ENCODE assay signal across 26 mouse cellular contexts in genomic region chr1:66172127-66172526, GRCm38 (mm10). TPM values are rescaled to one million over a fixed set of nuclear protein-coding genes. Genes with fewer than 3 reads are reported as not detected.
DNase-seq lines count a peak whose midpoint lies in the region; ATAC-seq and TF ChIP-seq lines count a peak whose summit lies in the region.
"Had no signal": no experiment of that assay in that cellular context is flagged by ENCODE, and none has a peak within 500 bp of the region (broad histone marks: within the 10 kb centered on the region; RNA-seq: fewer than 3 reads in every experiment).

No protein-coding gene starts in this region.

- peaks cover 7% of the 10 kb centered on the region; the same call in 1 of the 2 replicates for H3K4me1 ChIP-seq in embryonic facial prominence, embryonic 14.5 days (ENCODE audit: control insufficient read depth, insufficient read depth, low read length)
- peaks cover 18% of the 10 kb centered on the region for H3K4me1 ChIP-seq in embryonic facial prominence, embryonic 10.5 days
- no peaks in the 10 kb centered on the region for H3K4me1 ChIP-seq in forebrain, embryonic 14.5 days (ENCODE audit: control insufficient read depth, insufficient read depth, low read length)
- H3K4me1 ChIP-seq in forebrain, embryonic 11.5 days (replicated peaks; ENCODE audit: control insufficient read depth, insufficient read depth, low read length) = no peaks in the 10 kb centered on the region
- H3K4me1 ChIP-seq: embryonic facial prominence, embryonic 12.5 days; heart, embryonic 12.5 days had no signal

- peak; percentile 44 for DNase-seq in embryonic facial prominence, embryonic 14.5 days (ENCODE audit: low spot score)
- no peak for DNase-seq in embryonic facial prominence, embryonic 10.5 days (ENCODE audit: low spot score)
- peak; percentile 74 for DNase-seq in forebrain, embryonic 14.5 days (ENCODE audit: low spot score)
- no peak for DNase-seq in forebrain, embryonic 11.5 days (ENCODE audit: low spot score)
- peak; percentile 85 for DNase-seq in brain, embryonic 14.5 days (ENCODE audit: low read depth)
- DNase-seq in cerebellum, postnatal 10 days = no peak
- DNase-seq: adrenal gland, adult 2 months; adrenal gland, postnatal 14 days; cerebellum, adult 11-12 months; cerebellum, adult 8-10 months; cerebellum, postnatal 14 days; gastrocnemius, postnatal 25 days; heart, adult 18-20 months; heart, postnatal 10 days; heart, postnatal 36 days; kidney, adult 11 months had no signal

- H3K9ac ChIP-seq in embryonic facial prominence, embryonic 14.5 days (ENCODE audit: low read depth, low read length) = no peak overlapping the region
- no peak overlapping the region for H3K9ac ChIP-seq in forebrain, embryonic 14.5 days (ENCODE audit: low read length)
- H3K9ac ChIP-seq in forebrain, embryonic 11.5 days (ENCODE audit: low read length) = no peak overlapping the region
- H3K9ac ChIP-seq: embryonic facial prominence, embryonic 12.5 days; heart, embryonic 12.5 days; heart, embryonic 15.5 days; hindbrain, embryonic 13.5 days; intestine, embryonic 15.5 days had no signal

- H3K36me3 ChIP-seq in embryonic facial prominence, embryonic 14.5 days (ENCODE audit: control insufficient read depth, insufficient read depth, low read length) = no peaks in the 10 kb centered on the region
- no peaks in the 10 kb centered on the region for H3K36me3 ChIP-seq in embryonic facial prominence, embryonic 10.5 days (replicated peaks)
- no peaks in the 10 kb centered on the region for H3K36me3 ChIP-seq in forebrain, embryonic 14.5 days (ENCODE audit: control insufficient read depth, insufficient read depth, low read length)
- H3K36me3 ChIP-seq in forebrain, embryonic 11.5 days (ENCODE audit: control insufficient read depth, insufficient read depth, low read length) = no peaks in the 10 kb centered on the region
- H3K36me3 ChIP-seq: embryonic facial prominence, embryonic 12.5 days; G1E; heart, embryonic 12.5 days; heart, embryonic 15.5 days; hindbrain, embryonic 10.5 days; hindbrain, embryonic 13.5 days; intestine, embryonic 15.5 days had no signal

- no peak for TF ChIP-seq CTCF in brain, embryonic 14.5 days (IDR thresholded peaks at IDR 0.05; ENCODE audit: borderline replicate concordance, extremely low read depth, insufficient read depth, insufficient read length)

- no peak for TF ChIP-seq POLR2A in brain, embryonic 14.5 days (IDR thresholded peaks at IDR 0.05; ENCODE audit: borderline replicate concordance, extremely low read depth, insufficient read depth, insufficient read length, poor library complexity, severe bottlenecking)

- H3K4me3 ChIP-seq in embryonic facial prominence, embryonic 14.5 days (ENCODE audit: low read depth, low read length) = no peak overlapping the region
- no peak overlapping the region for H3K4me3 ChIP-seq in embryonic facial prominence, embryonic 10.5 days
- no peak overlapping the region for H3K4me3 ChIP-seq in forebrain, embryonic 14.5 days (ENCODE audit: low read depth, low read length)
- H3K4me3 ChIP-seq in forebrain, embryonic 11.5 days (ENCODE audit: low read depth, low read length) = no peak overlapping the region
- H3K4me3 ChIP-seq: embryonic facial prominence, embryonic 12.5 days; erythroblast, embryonic 14.5 days; heart, embryonic 12.5 days; heart, embryonic 15.5 days; hindbrain, embryonic 10.5 days; hindbrain, embryonic 13.5 days; intestine, embryonic 15.5 days had no signal

- H3K27ac ChIP-seq in embryonic facial prominence, embryonic 14.5 days (replicated peaks; ENCODE audit: low read depth, low read length) = no peak overlapping the region
- no peak overlapping the region for H3K27ac ChIP-seq in embryonic facial prominence, embryonic 10.5 days (replicated peaks)
- H3K27ac ChIP-seq in forebrain, embryonic 14.5 days (ENCODE audit: low read depth, low read length) = no peak overlapping the region
- no peak overlapping the region for H3K27ac ChIP-seq in forebrain, embryonic 11.5 days (ENCODE audit: low read depth, low read length)
- H3K27ac ChIP-seq: embryonic facial prominence, embryonic 12.5 days; heart, embryonic 15.5 days; hindbrain, embryonic 10.5 days; hindbrain, embryonic 13.5 days; intestine, embryonic 15.5 days had no signal

- H3K9me3 ChIP-seq in embryonic facial prominence, embryonic 14.5 days (ENCODE audit: control insufficient read depth, low read length) = no peaks in the 10 kb centered on the region
- H3K9me3 ChIP-seq in embryonic facial prominence, embryonic 10.5 days = no peaks in the 10 kb centered on the region
- H3K9me3 ChIP-seq in forebrain, embryonic 14.5 days (replicated peaks; ENCODE audit: control insufficient read depth, low read length) = no peaks in the 10 kb centered on the region
- H3K9me3 ChIP-seq in forebrain, embryonic 11.5 days (ENCODE audit: control insufficient read depth, low read length) = no peaks in the 10 kb centered on the region
- H3K9me3 ChIP-seq: embryonic facial prominence, embryonic 12.5 days; heart, embryonic 12.5 days; heart, embryonic 15.5 days; hindbrain, embryonic 10.5 days; hindbrain, embryonic 13.5 days; intestine, embryonic 15.5 days had no signal

- no peak overlapping the region for H3K4me2 ChIP-seq in embryonic facial prominence, embryonic 14.5 days (ENCODE audit: low read depth, low read length)
- H3K4me2 ChIP-seq in forebrain, embryonic 14.5 days (ENCODE audit: low read length) = no peak overlapping the region
- H3K4me2 ChIP-seq in forebrain, embryonic 11.5 days (ENCODE audit: low read depth, low read length, severe bottlenecking) = no peak overlapping the region
- H3K4me2 ChIP-seq: embryonic facial prominence, embryonic 12.5 days; heart, embryonic 12.5 days; heart, embryonic 15.5 days; hindbrain, embryonic 13.5 days; intestine, embryonic 15.5 days had no signal

- no peaks in the 10 kb centered on the region for H3K27me3 ChIP-seq in embryonic facial prominence, embryonic 14.5 days (replicated peaks; ENCODE audit: control insufficient read depth, insufficient read depth, low read length)
- H3K27me3 ChIP-seq in embryonic facial prominence, embryonic 10.5 days (replicated peaks; ENCODE audit: low read depth, poor library complexity, severe bottlenecking) = peaks cover 27% of the 10 kb centered on the region
- no peaks in the 10 kb centered on the region for H3K27me3 ChIP-seq in forebrain, embryonic 14.5 days (replicated peaks; ENCODE audit: control insufficient read depth, insufficient read depth, low read length)
- H3K27me3 ChIP-seq in forebrain, embryonic 11.5 days (ENCODE audit: control insufficient read depth, insufficient read depth, low read length) = no peaks in the 10 kb centered on the region
- H3K27me3 ChIP-seq: CH12.LX; embryonic facial prominence, embryonic 12.5 days; hindbrain, embryonic 13.5 days; intestine, embryonic 15.5 days had no signal

- WGBS in embryonic facial prominence, embryonic 14.5 days = 55% methylated on average over 3 of the region's 3 CpGs
- 73% methylated on average over 3 of the region's 3 CpGs for WGBS in embryonic facial prominence, embryonic 10.5 days
- WGBS in forebrain, embryonic 14.5 days = 19% methylated on average over 3 of the region's 3 CpGs
- 63% methylated on average over 3 of the region's 3 CpGs for WGBS in forebrain, embryonic 11.5 days

- no peak for ATAC-seq in embryonic facial prominence, embryonic 14.5 days (ENCODE audit: low read depth)
- no peak for ATAC-seq in forebrain, embryonic 14.5 days
- no peak for ATAC-seq in forebrain, embryonic 11.5 days (replicated peaks; ENCODE audit: low FRiP score)
- ATAC-seq: hindbrain, embryonic 16.5 days; intestine, embryonic 15.5 days had no signal

RNA-seq across cellular contexts. Expression of gene Map2, which starts 2.9 kb away (rescaled TPM):
- 16.6 and 19.2 TPM in 2 replicates for polyA plus RNA-seq in embryonic facial prominence, embryonic 14.5 days (2014; fragmentation: Nextera tagmentation; extraction: Ambion mirVana)
- polyA plus RNA-seq in embryonic facial prominence, embryonic 10.5 days (2016; fragmentation: Nextera tagmentation; extraction: Ambion mirVana) = 32.0 and 36.2 TPM in 2 replicates
- polyA plus RNA-seq in forebrain, embryonic 14.5 days (2014; fragmentation: Nextera tagmentation; extraction: Ambion mirVana) = 298 and 382 TPM in 2 replicates
- 164 and 177 TPM in 2 replicates for polyA plus RNA-seq in forebrain, embryonic 11.5 days (2014; fragmentation: Nextera tagmentation; extraction: Ambion mirVana)
- 366 and 500 TPM in 2 replicates for polyA plus RNA-seq in brain, embryonic 14.5 days (2012; rRNA removed)
- polyA plus RNA-seq: erythroblast, embryonic 14.5 days; G1E had no signal

Comparison
In these comparisons a context has a peak if more than half of its experiments do, and no peak if none do; other contexts are left out.
1. DNase-seq: peak in embryonic facial prominence, embryonic 14.5 days (single experiment), forebrain, embryonic 14.5 days (single experiment) and brain, embryonic 14.5 days (single experiment); none in embryonic facial prominence, embryonic 10.5 days (single experiment), forebrain, embryonic 11.5 days (single experiment) and cerebellum, postnatal 10 days (0 of 2).